Mouse (Mus musculus) gastrocnemius, adult 18-20 months (tissue): ENCODE measurements at regions not wholly inside any gene's neighbourhood (a gene's known extent, or its start where the extent isn't known, plus 50 kb on each side); places are given as distances from the start of the nearest gene placed in this dataset.
A peak's percentile ranks its signal among the peaks of the same experiment; 100 is the strongest.

Source experiments
- DNase-seq: peaks from one replicate; pipeline ENCODE4 v3.0.0; 2021; ENCODE audit warnings: low spot score

GRCm38 (mm10) chrX:76680890-76681289, 78.2 kb upstream of the Cldn34d start:
- peak; percentile 1 for DNase-seq
